Mouse (Mus musculus) myocyte (in vitro differentiated cells): Measurements from ENCODE around the gene Mark4.

Experiments
- CEBPB ChIP-seq: IDR thresholded peaks from 2 replicates; pipeline ENCODE4 v1.6.1; 2011; ENCODE audit warnings: mild to moderate bottlenecking, moderate library complexity; ENCODE audit not compliant: poor library complexity, insufficient read depth, severe bottlenecking
- MAX ChIP-seq: IDR thresholded peaks from one replicate; pipeline ENCODE4 v1.6.1; 2011; ENCODE audit warnings: low read depth, mild to moderate bottlenecking, control low read depth
- MYOD1 ChIP-seq, 3 experiments: IDR thresholded peaks; one replicate each; pipeline ENCODE4 v1.6.1; 2011; ENCODE audit warnings: control low read depth in 2 of 3, low read depth in 2 of 3, mild to moderate bottlenecking in 2 of 3, moderate library complexity in 1 of 3; ENCODE audit not compliant: insufficient read length in 2 of 3, control insufficient read depth in 1 of 3
- POLR2A ChIP-seq: IDR thresholded peaks from one replicate; pipeline ENCODE4 v1.6.1; 2011; ENCODE audit warnings: low read depth, mild to moderate bottlenecking, control low read depth, moderate library complexity; ENCODE audit not compliant: insufficient read length
- SRF ChIP-seq: IDR thresholded peaks from one replicate; pipeline ENCODE4 v1.6.1; 2011; ENCODE audit warnings: low read depth; ENCODE audit not compliant: control insufficient read depth, insufficient read length
- TCF12 ChIP-seq: IDR thresholded peaks from one replicate; pipeline ENCODE4 v1.6.1; 2011; ENCODE audit warnings: mild to moderate bottlenecking, control low read depth; ENCODE audit not compliant: poor library complexity, insufficient read depth, severe bottlenecking
- TCF3 ChIP-seq: IDR thresholded peaks from one replicate; pipeline ENCODE4 v1.6.1; 2011; ENCODE audit warnings: low read depth, control low read depth; ENCODE audit not compliant: insufficient read length
- USF1 ChIP-seq: IDR thresholded peaks from one replicate; pipeline ENCODE4 v1.6.1; 2011; ENCODE audit warnings: low read depth, mild to moderate bottlenecking, control low read depth, moderate library complexity

GRCm38 (mm10) chr7:19455186-19455585 lies 3.4 kb downstream of the Mark4 start:
- TF ChIP-seq POLR2A = no peak
- no peak for TF ChIP-seq CEBPB
- no peak for TF ChIP-seq MYOD1 (IDR thresholded peaks at IDR 0.05; ENCODE audit: control insufficient read depth in 1 of 3, insufficient read length in 2 of 3, low read depth in 2 of 3)
- no peak for TF ChIP-seq MAX
- no peak for TF ChIP-seq USF1
- TF ChIP-seq TCF3 = no peak
- TF ChIP-seq SRF = no peak
- no peak for TF ChIP-seq TCF12
